Mouse (Mus musculus) CH12.LX (cell line): ENCODE data around the gene AI464131.

Source experiments
- CTCF ChIP-seq, 2 experiments: IDR thresholded peaks in 1 of 2; conservative IDR thresholded peaks in 1 of 2; 2 replicates each; pipeline ENCODE4 v1.5.1; 2011 to 2012; ENCODE audit warnings: low read depth in 2 of 2, low read length in 2 of 2, improper control_type of control experiment in 1 of 2, inconsistent platforms in 1 of 2, mild to moderate bottlenecking in 1 of 2, moderate library complexity in 1 of 2
- JUN ChIP-seq: IDR thresholded peaks from 2 replicates; pipeline ENCODE4 v1.6.1; 2011; ENCODE audit warnings: low read depth, mild to moderate bottlenecking, low read length, improper control_type of control experiment, moderate library complexity; ENCODE audit not compliant: insufficient read depth
- NELFE ChIP-seq: IDR thresholded peaks from 2 replicates; pipeline ENCODE4 v1.6.1; 2011; ENCODE audit warnings: low read depth, low read length, improper control_type of control experiment
- RAD21 ChIP-seq: IDR thresholded peaks from 2 replicates; pipeline ENCODE4 v1.6.1; 2011; ENCODE audit warnings: low read depth, mild to moderate bottlenecking, low read length, improper control_type of control experiment, moderate library complexity
- TCF12 ChIP-seq: IDR thresholded peaks from 2 replicates; pipeline ENCODE4 v1.6.1; 2014; ENCODE audit warnings: low read depth, mild to moderate bottlenecking, inconsistent platforms, low read length, improper control_type of control experiment
- USF1 ChIP-seq: IDR thresholded peaks from 2 replicates; pipeline ENCODE4 v1.6.1; 2014; ENCODE audit warnings: low read depth, mild to moderate bottlenecking, inconsistent platforms, low read length, improper control_type of control experiment

DNA sequence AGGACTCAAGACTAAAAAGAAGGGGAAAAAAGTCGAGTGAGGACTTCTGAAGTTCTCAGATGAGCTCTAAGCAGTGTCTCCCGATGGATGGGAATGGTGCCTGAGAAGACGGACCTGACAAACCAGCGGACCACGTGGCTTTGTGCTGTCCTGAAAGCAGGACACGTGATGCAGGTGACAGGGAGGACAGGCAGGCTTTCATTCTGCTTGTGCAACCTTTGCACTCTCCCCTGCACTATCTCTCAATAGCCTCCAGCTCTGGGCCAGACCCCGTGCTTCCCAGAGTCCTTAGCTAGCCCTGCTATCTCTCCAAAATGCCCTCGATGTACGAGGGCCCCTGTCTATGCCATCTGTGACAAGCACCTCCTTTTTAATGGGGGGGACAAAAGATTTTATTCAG, 22.0 kb upstream of the AI464131 start:
- TF ChIP-seq TCF12 = no peak
- no peak for TF ChIP-seq CTCF (conservative IDR thresholded peaks at IDR 0.05 in 1 of 2, IDR thresholded peaks at IDR 0.05 in 1 of 2; ENCODE audit: low read depth in 2 of 2, low read length in 2 of 2)
- no peak for TF ChIP-seq JUN
- TF ChIP-seq USF1 = no peak
- TF ChIP-seq NELFE = no peak
- no peak for TF ChIP-seq RAD21
